Mouse (Mus musculus) intestine, embryonic 16.5 days (tissue): ENCODE measurements around the gene Gm28998. TPM values are rescaled to one million over a fixed set of nuclear protein-coding genes. Genes with fewer than 3 reads are reported as not detected.
"Not testable (repeated sequence)": the region's sequence is repeated elsewhere in the genome, so short reads cannot be mapped to it uniquely, and the experiment has no call there.

Experiments
- ATAC-seq: fragments of 200-750 bp; cut with Nextera tagmentation; 2 replicates; pipeline ENCODE4 v1.8.0; 2017; ENCODE audit warnings: moderate TSS enrichment, moderate library complexity
- H3K27ac ChIP-seq: fragments of 300-500 bp; sonication (generic); 2 replicates; pipeline ENCODE4 v1.5.1; 2014; ENCODE audit warnings: mild to moderate bottlenecking, low read length
- H3K27me3 ChIP-seq: fragments of 300-500 bp; sonication (generic); replicated peaks from 2 replicates; pipeline ENCODE4 v1.6.1; 2014; ENCODE audit warnings: low read length, control low read depth, mixed read lengths; ENCODE audit not compliant: control insufficient read depth, insufficient read depth
- H3K36me3 ChIP-seq: fragments of 300-500 bp; sonication (generic); 2 replicates; pipeline ENCODE4 v1.6.1; 2014; ENCODE audit warnings: low read length, control low read depth; ENCODE audit not compliant: control insufficient read depth, insufficient read depth
- H3K4me1 ChIP-seq: fragments of 300-500 bp; sonication (generic); 2 replicates; pipeline ENCODE4 v1.6.1; 2014; ENCODE audit warnings: low read length, control low read depth, mixed read lengths; ENCODE audit not compliant: control insufficient read depth, insufficient read depth
- H3K4me2 ChIP-seq: fragments of 300-500 bp; sonication (generic); 2 replicates; pipeline ENCODE4 v1.6.1; 2014; ENCODE audit warnings: low read depth, low read length, control low read depth
- H3K4me3 ChIP-seq: fragments of 300-500 bp; sonication (generic); 2 replicates; pipeline ENCODE4 v1.5.1; 2014; ENCODE audit warnings: mild to moderate bottlenecking, low read length
- H3K9ac ChIP-seq: fragments of 300-500 bp; sonication (generic); 2 replicates; pipeline ENCODE4 v1.6.1; 2014; ENCODE audit warnings: low read depth, low read length
- H3K9me3 ChIP-seq: fragments of 300-500 bp; sonication (generic); 2 replicates; pipeline ENCODE4 v1.6.1; 2016; ENCODE audit warnings: low read length, control low read depth; ENCODE audit not compliant: control insufficient read depth
- WGBS: fragments of 180-500 bp; shearing (Covaris S2); extraction: QIAGEN DNeasy Blood & Tissue Kit; methylation state at CpG from one replicate; pipeline ENCODE4 v1.1.7; 2014; 5-methylcytosine and 5-hydroxymethylcytosine counted together
- polyA plus RNA-seq: library from polyadenylated mRNA; unstranded; fragments of >200 nt; fragmentation: Nextera tagmentation; extraction: Ambion mirVana; gene quantifications from 2 replicates; pipeline ENCODE4 v1.2.1, GENCODE M21; 2015

Gm28998 gene
- not detected in 2 replicates for polyA plus RNA-seq

DNA sequence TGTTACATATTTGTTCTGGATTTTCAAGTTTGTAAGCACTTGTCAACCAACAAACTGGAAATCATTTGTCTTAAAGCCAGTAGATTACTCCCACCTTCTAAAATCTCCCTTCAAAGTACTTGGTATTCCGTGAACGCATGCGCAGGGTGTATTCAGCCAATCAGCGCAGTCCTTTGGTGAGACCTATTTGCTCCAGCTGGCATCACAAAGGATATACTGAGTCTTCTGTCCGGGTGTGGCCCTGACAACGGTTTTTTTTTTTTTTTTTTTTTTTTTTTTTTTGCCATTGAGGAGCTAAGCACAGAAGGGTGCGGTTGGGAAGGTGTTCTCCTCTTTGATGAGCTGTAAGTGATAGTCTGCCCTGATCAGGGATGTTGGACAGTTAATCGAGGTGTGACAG, at the start of gene Gm28998:
TSS of gene Gm28998 (plus strand) at position 301 of the 400 bp plus-strand sequence.
- H3K4me3 ChIP-seq, H3K9me3 ChIP-seq, ATAC-seq, H3K36me3 ChIP-seq, H3K4me2 ChIP-seq, H3K4me1 ChIP-seq, H3K9ac ChIP-seq, H3K27me3 ChIP-seq, H3K27ac ChIP-seq: not testable (repeated sequence)
- WGBS: no CpG with 5 or more reads among the region's 8 CpGs

Other genes starting within 250 kb of the Gm28998 start
- gene Gm21244, start 84.5 kb upstream of the Gm28998 start, polyA plus RNA-seq: not detected in 2 replicates
- not detected in 2 replicates for gene Gm21788, start 151.2 kb downstream of the Gm28998 start, polyA plus RNA-seq